Mouse (Mus musculus) intestine, embryonic 16.5 days (tissue): Measurements from ENCODE around the gene Fpr3. TPM values are rescaled to one million over a fixed set of nuclear protein-coding genes. Genes with fewer than 3 reads are reported as not detected.

Experiments
- ATAC-seq: fragments of 200-750 bp; cut with Nextera tagmentation; 2 replicates; pipeline ENCODE4 v1.8.0; 2017; ENCODE audit warnings: moderate TSS enrichment, moderate library complexity
- H3K27ac ChIP-seq: fragments of 300-500 bp; sonication (generic); 2 replicates; pipeline ENCODE4 v1.5.1; 2014; ENCODE audit warnings: mild to moderate bottlenecking, low read length
- H3K27me3 ChIP-seq: fragments of 300-500 bp; sonication (generic); replicated peaks from 2 replicates; pipeline ENCODE4 v1.6.1; 2014; ENCODE audit warnings: low read length, control low read depth, mixed read lengths; ENCODE audit not compliant: control insufficient read depth, insufficient read depth
- H3K36me3 ChIP-seq: fragments of 300-500 bp; sonication (generic); 2 replicates; pipeline ENCODE4 v1.6.1; 2014; ENCODE audit warnings: low read length, control low read depth; ENCODE audit not compliant: control insufficient read depth, insufficient read depth
- H3K4me1 ChIP-seq: fragments of 300-500 bp; sonication (generic); 2 replicates; pipeline ENCODE4 v1.6.1; 2014; ENCODE audit warnings: low read length, control low read depth, mixed read lengths; ENCODE audit not compliant: control insufficient read depth, insufficient read depth
- H3K4me2 ChIP-seq: fragments of 300-500 bp; sonication (generic); 2 replicates; pipeline ENCODE4 v1.6.1; 2014; ENCODE audit warnings: low read depth, low read length, control low read depth
- H3K4me3 ChIP-seq: fragments of 300-500 bp; sonication (generic); 2 replicates; pipeline ENCODE4 v1.5.1; 2014; ENCODE audit warnings: mild to moderate bottlenecking, low read length
- H3K9ac ChIP-seq: fragments of 300-500 bp; sonication (generic); 2 replicates; pipeline ENCODE4 v1.6.1; 2014; ENCODE audit warnings: low read depth, low read length
- H3K9me3 ChIP-seq: fragments of 300-500 bp; sonication (generic); 2 replicates; pipeline ENCODE4 v1.6.1; 2016; ENCODE audit warnings: low read length, control low read depth; ENCODE audit not compliant: control insufficient read depth
- WGBS: fragments of 180-500 bp; shearing (Covaris S2); extraction: QIAGEN DNeasy Blood & Tissue Kit; methylation state at CpG from one replicate; pipeline ENCODE4 v1.1.7; 2014; 5-methylcytosine and 5-hydroxymethylcytosine counted together
- polyA plus RNA-seq: library from polyadenylated mRNA; unstranded; fragments of >200 nt; fragmentation: Nextera tagmentation; extraction: Ambion mirVana; gene quantifications from 2 replicates; pipeline ENCODE4 v1.2.1, GENCODE M21; 2015

The Fpr3 gene
- polyA plus RNA-seq, 1 experiment from 2014 or later = not detected

- WGBS = 81% methylated on average over 2 of the region's 2 CpGs
- H3K9ac ChIP-seq = no peak overlapping the region
- no peaks in the 10 kb centered on the region for H3K36me3 ChIP-seq
- no peaks in the 10 kb centered on the region for H3K4me1 ChIP-seq
- H3K27ac ChIP-seq = no peak overlapping the region
- H3K4me2 ChIP-seq = no peak overlapping the region
- no peak overlapping the region for H3K4me3 ChIP-seq
- no peaks in the 10 kb centered on the region for H3K27me3 ChIP-seq
- H3K9me3 ChIP-seq = no peaks in the 10 kb centered on the region
- ATAC-seq = no peak
These were observed 16.0 kb upstream of the Fpr3 start for GRCm38 (mm10) chr17:17871697-17872096.

- Histone ChIP-seq H3K9me3 (no peaks in the 10 kb centered on the region), H3K27me3 (no peaks in the 10 kb centered on the region), H3K9ac (no peak overlapping the region), H3K4me2 (no peak overlapping the region), H3K4me1 (no peaks in the 10 kb centered on the region), H3K4me3 (no peak overlapping the region), H3K36me3 (no peaks in the 10 kb centered on the region), H3K27ac (no peak overlapping the region)
- ATAC-seq = no peak
- WGBS = 90% methylated on average over 1 of the region's 1 CpGs
These were observed 8.3 kb upstream of the Fpr3 start for GRCm38 (mm10) chr17:17879347-17879746.

DNA sequence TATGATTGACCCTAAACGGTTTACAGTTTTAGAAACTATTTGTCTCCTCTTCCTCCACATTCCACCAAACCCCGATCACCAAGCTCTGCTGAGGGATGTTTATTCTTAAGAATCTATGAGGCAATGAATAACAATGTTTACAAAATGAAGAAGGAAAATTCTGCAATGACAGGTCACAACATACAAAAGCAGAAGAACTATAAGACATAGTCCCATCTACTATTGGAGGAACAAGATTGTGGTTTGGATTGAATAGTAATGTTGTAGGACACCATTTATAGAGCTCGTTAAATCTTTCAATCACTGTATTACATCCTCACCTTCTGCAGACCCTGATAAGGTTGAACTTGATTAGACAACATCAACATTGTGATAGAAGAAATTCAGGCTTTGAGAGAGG, 5.0 kb upstream of the Fpr3 start:
- ATAC-seq = no peak
- H3K4me3 ChIP-seq = no peak overlapping the region

GRCm38 (mm10) chr17:17883840-17884239, 3.8 kb upstream of the Fpr3 start, which contains the start of gene Fpr1:
Fpr1 (minus strand) TSS chr17:17883940.
- no peak within 1 kb of the TSS for H3K4me2 ChIP-seq
- no peak for ATAC-seq
- H3K4me3 ChIP-seq = no peak within 1 kb of the TSS
- no peak within 1 kb of the TSS for H3K9ac ChIP-seq
- H3K4me1 ChIP-seq = no peaks in the 10 kb centered on the region
- no peak within 1 kb of the TSS for H3K27ac ChIP-seq
- no peaks in the 10 kb centered on the region for H3K36me3 ChIP-seq
- H3K27me3 ChIP-seq = no peaks in the 10 kb centered on the region
- no peaks in the 10 kb centered on the region for H3K9me3 ChIP-seq
- 68% methylated on average over 1 of the region's 1 CpGs for WGBS

More for the DNA sequence above, 5.0 kb upstream of the Fpr3 start:
- H3K4me1 ChIP-seq = no peaks in the 10 kb centered on the region
- WGBS = 70% methylated on average over 3 of the region's 3 CpGs
- H3K9ac ChIP-seq = no peak overlapping the region
- H3K9me3 ChIP-seq = no peaks in the 10 kb centered on the region
- no peak overlapping the region for H3K4me2 ChIP-seq
- H3K27me3 ChIP-seq = no peaks in the 10 kb centered on the region
- no peak overlapping the region for H3K27ac ChIP-seq
- H3K36me3 ChIP-seq = no peaks in the 10 kb centered on the region

DNA sequence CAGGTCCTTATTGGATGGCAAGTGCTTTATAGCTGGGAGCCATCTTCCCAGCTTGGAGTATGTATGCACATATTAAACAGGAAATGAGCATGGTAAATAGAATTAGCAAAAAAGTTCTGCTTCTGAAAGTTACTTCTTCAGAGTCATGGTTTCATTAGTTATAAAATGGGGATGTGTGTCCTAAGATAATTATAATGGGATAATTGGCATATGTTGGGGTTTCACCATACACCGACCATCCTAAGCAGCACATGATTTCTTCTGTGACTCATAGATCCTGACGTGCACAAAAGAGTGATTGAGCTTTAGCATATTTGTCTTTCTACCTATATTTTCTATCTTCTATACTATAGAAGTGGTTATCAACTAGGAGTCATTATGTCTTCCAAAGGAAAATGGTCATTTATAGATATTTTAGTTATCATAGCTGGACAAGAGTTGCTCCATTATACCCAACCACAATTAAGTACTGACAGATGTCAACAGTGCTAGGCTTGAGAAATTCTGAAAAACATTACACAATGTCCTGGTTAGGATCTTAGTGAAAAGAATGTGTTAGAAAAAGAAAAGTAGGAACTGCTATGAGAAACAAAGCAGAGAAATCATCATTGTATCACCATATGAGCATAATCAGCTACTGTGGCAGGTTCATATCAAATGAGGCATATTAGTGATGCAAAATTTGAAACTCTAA, 2.2 kb downstream of the Fpr3 start:
- ATAC-seq = no peak
- WGBS = 89% methylated on average over 2 of the region's 2 CpGs
- Histone ChIP-seq H3K9ac (no peak overlapping the region), H3K4me3 (no peak overlapping the region), H3K27ac (no peak overlapping the region), H3K4me2 (no peak overlapping the region), H3K9me3 (no peaks in the 10 kb centered on the region), H3K27me3 (no peaks in the 10 kb centered on the region), H3K36me3 (no peaks in the 10 kb centered on the region), H3K4me1 (no peaks in the 10 kb centered on the region)

- 5% methylated on average over 4 of the region's 4 CpGs for WGBS
- no peak overlapping the region for H3K4me3 ChIP-seq
- no peak overlapping the region for H3K4me2 ChIP-seq
- H3K9ac ChIP-seq = no peak overlapping the region
- ATAC-seq = no peak
- H3K9me3 ChIP-seq = no peaks in the 10 kb centered on the region
- H3K4me1 ChIP-seq = no peaks in the 10 kb centered on the region
- no peak overlapping the region for H3K27ac ChIP-seq
- no peaks in the 10 kb centered on the region for H3K36me3 ChIP-seq
- no peaks in the 10 kb centered on the region for H3K27me3 ChIP-seq
These were observed 8.4 kb downstream of the Fpr3 start for GRCm38 (mm10) chr17:17896039-17896438.

- no peaks in the 10 kb centered on the region for H3K36me3 ChIP-seq
- no peak overlapping the region for H3K4me2 ChIP-seq
- H3K27ac ChIP-seq = no peak overlapping the region
- no peak overlapping the region for H3K4me3 ChIP-seq
- 79% methylated on average over 2 of the region's 2 CpGs for WGBS
- ATAC-seq = no peak
- H3K4me1 ChIP-seq = no peaks in the 10 kb centered on the region
- H3K9ac ChIP-seq = no peak overlapping the region
- H3K27me3 ChIP-seq = no peaks in the 10 kb centered on the region
- H3K9me3 ChIP-seq = no peaks in the 10 kb centered on the region
These were observed 11.6 kb downstream of the Fpr3 start for GRCm38 (mm10) chr17:17899268-17899667.

DNA sequence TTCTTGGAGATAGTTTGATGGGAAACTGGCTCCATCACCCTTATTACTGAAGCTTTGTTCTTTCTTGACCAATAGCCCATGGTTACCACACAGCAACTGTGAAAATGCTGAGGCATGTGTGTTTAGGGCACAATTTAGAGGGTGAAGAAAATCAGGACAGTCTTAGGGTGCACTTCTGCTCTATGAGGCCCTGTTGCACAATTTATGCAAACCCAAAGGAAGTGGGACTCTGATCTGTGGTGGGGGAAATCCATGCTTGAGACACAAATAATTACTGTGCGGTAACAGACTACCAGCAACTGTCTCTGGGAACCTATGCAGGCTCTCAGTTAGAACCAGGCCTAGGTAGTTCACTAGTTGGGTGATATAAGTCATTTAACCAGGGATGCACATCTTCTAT, 13.1 kb downstream of the Fpr3 start:
- Histone ChIP-seq H3K4me2 (no peak overlapping the region), H3K36me3 (no peaks in the 10 kb centered on the region), H3K4me3 (no peak overlapping the region), H3K9me3 (no peaks in the 10 kb centered on the region), H3K4me1 (no peaks in the 10 kb centered on the region), H3K9ac (no peak overlapping the region), H3K27me3 (no peaks in the 10 kb centered on the region), H3K27ac (no peak overlapping the region)
- WGBS = 83% methylated on average over 1 of the region's 1 CpGs
- ATAC-seq = no peak

GRCm38 (mm10) chr17:17909636-17910421, 22.2 kb downstream of the Fpr3 start:
- H3K27me3 ChIP-seq = no peaks in the 10 kb centered on the region
- peak overlapping the region; percentile 59 for H3K4me3 ChIP-seq
- WGBS = 11% methylated on average over 51 of the region's 51 CpGs
- peak overlapping the region; percentile 72 for H3K9ac ChIP-seq
- H3K4me1 ChIP-seq = no peaks in the 10 kb centered on the region
- ATAC-seq = peak; percentile 100
- H3K9me3 ChIP-seq = no peaks in the 10 kb centered on the region
- no peaks in the 10 kb centered on the region for H3K36me3 ChIP-seq
- H3K4me2 ChIP-seq = peak overlapping the region; percentile 82
- H3K27ac ChIP-seq = no peak overlapping the region; the same call in 1 of the 2 replicates
